Mouse (Mus musculus): ENCODE data around the gene Pigb. TPM values are rescaled to one million over a fixed set of nuclear protein-coding genes. Genes with fewer than 3 reads are reported as not detected.

Pigb gene
- polyA plus RNA-seq, 1 experiment: 5.1 TPM

GRCm38 (mm10) chr9:73067086-73067485 lies 26.9 kb upstream of the Pigb start:
- Histone ChIP-seq H3K27me3 (ENCODE audit: control insufficient read depth, insufficient read depth, low read length) (no peaks in the 10 kb centered on the region), H3K4me3 (ENCODE audit: control insufficient read depth, low read depth, low read length) (no peak overlapping the region), H3K27ac (ENCODE audit: control insufficient read depth, insufficient read depth, low read depth, low read length) (0 out of 2 replicates have a peak overlapping the region, but pooled peaks have one; percentile 13), H3K4me1 (ENCODE audit: control insufficient read depth, insufficient read depth, low read length) (peaks cover 3% of the 10 kb centered on the region), H3K36me3 (ENCODE audit: control insufficient read depth, insufficient read depth, low read length) (no peaks in the 10 kb centered on the region)
- TF ChIP-seq POLR2A (IDR thresholded peaks at IDR 0.05; ENCODE audit: control insufficient read depth, low read depth, low read length): no peak
- no peak for TF ChIP-seq CTCF (IDR thresholded peaks at IDR 0.05; ENCODE audit: control insufficient read depth, insufficient read depth, insufficient replicate concordance, low read depth, low read length)

- Histone ChIP-seq H3K4me3 (ENCODE audit: control insufficient read depth, low read depth, low read length) (no peak overlapping the region), H3K27me3 (ENCODE audit: control insufficient read depth, insufficient read depth, low read length) (no peaks in the 10 kb centered on the region), H3K27ac (ENCODE audit: control insufficient read depth, insufficient read depth, low read depth, low read length) (no peak overlapping the region), H3K4me1 (ENCODE audit: control insufficient read depth, insufficient read depth, low read length) (peaks cover 3% of the 10 kb centered on the region), H3K36me3 (ENCODE audit: control insufficient read depth, insufficient read depth, low read length) (no peaks in the 10 kb centered on the region)
- TF ChIP-seq CTCF (IDR thresholded peaks at IDR 0.05; ENCODE audit: control insufficient read depth, insufficient read depth, insufficient replicate concordance, low read depth, low read length): no peak
- no peak for TF ChIP-seq POLR2A (IDR thresholded peaks at IDR 0.05; ENCODE audit: control insufficient read depth, low read depth, low read length)
These were observed 23.6 kb upstream of the Pigb start for GRCm38 (mm10) chr9:73063621-73064290.

GRCm38 (mm10) chr9:73059224-73059623 lies 19.0 kb upstream of the Pigb start:
- no peaks in the 10 kb centered on the region for H3K36me3 ChIP-seq (ENCODE audit: control insufficient read depth, insufficient read depth, low read length)
- no peak overlapping the region for H3K4me3 ChIP-seq (ENCODE audit: control insufficient read depth, low read depth, low read length)
- no peaks in the 10 kb centered on the region for H3K27me3 ChIP-seq (ENCODE audit: control insufficient read depth, insufficient read depth, low read length)
- H3K27ac ChIP-seq (ENCODE audit: control insufficient read depth, insufficient read depth, low read depth, low read length): no peak overlapping the region
- TF ChIP-seq CTCF (IDR thresholded peaks at IDR 0.05; ENCODE audit: control insufficient read depth, insufficient read depth, insufficient replicate concordance, low read depth, low read length) (no peak), POLR2A (IDR thresholded peaks at IDR 0.05; ENCODE audit: control insufficient read depth, low read depth, low read length) (no peak)
- H3K4me1 ChIP-seq (ENCODE audit: control insufficient read depth, insufficient read depth, low read length): peaks cover 3% of the 10 kb centered on the region

- Histone ChIP-seq H3K27me3 (ENCODE audit: control insufficient read depth, insufficient read depth, low read length) (no peaks in the 10 kb centered on the region), H3K4me3 (ENCODE audit: control insufficient read depth, low read depth, low read length) (no peak overlapping the region), H3K4me1 (ENCODE audit: control insufficient read depth, insufficient read depth, low read length) (no peaks in the 10 kb centered on the region), H3K36me3 (ENCODE audit: control insufficient read depth, insufficient read depth, low read length) (no peaks in the 10 kb centered on the region), H3K27ac (ENCODE audit: control insufficient read depth, insufficient read depth, low read depth, low read length) (no peak overlapping the region)
- TF ChIP-seq POLR2A (IDR thresholded peaks at IDR 0.05; ENCODE audit: control insufficient read depth, low read depth, low read length) (no peak), CTCF (IDR thresholded peaks at IDR 0.05; ENCODE audit: control insufficient read depth, insufficient read depth, insufficient replicate concordance, low read depth, low read length) (no peak)
These were observed 15.3 kb upstream of the Pigb start for GRCm38 (mm10) chr9:73055441-73055911.

GRCm38 (mm10) chr9:73050606-73051005 lies 10.4 kb upstream of the Pigb start:
- TF ChIP-seq CTCF (IDR thresholded peaks at IDR 0.05; ENCODE audit: control insufficient read depth, insufficient read depth, insufficient replicate concordance, low read depth, low read length): no peak
- H3K27ac ChIP-seq (ENCODE audit: control insufficient read depth, insufficient read depth, low read depth, low read length): no peak overlapping the region
- H3K4me1 ChIP-seq (ENCODE audit: control insufficient read depth, insufficient read depth, low read length): no peaks in the 10 kb centered on the region
- no peak overlapping the region for H3K4me3 ChIP-seq (ENCODE audit: control insufficient read depth, low read depth, low read length)
- no peaks in the 10 kb centered on the region for H3K36me3 ChIP-seq (ENCODE audit: control insufficient read depth, insufficient read depth, low read length)
- H3K27me3 ChIP-seq (ENCODE audit: control insufficient read depth, insufficient read depth, low read length): no peaks in the 10 kb centered on the region

GRCm38 (mm10) chr9:73049833-73050232 lies 9.7 kb upstream of the Pigb start:
- no peaks in the 10 kb centered on the region for H3K27me3 ChIP-seq (ENCODE audit: control insufficient read depth, insufficient read depth, low read length)
- H3K4me3 ChIP-seq (ENCODE audit: control insufficient read depth, low read depth, low read length): no peak overlapping the region
- no peaks in the 10 kb centered on the region for H3K36me3 ChIP-seq (ENCODE audit: control insufficient read depth, insufficient read depth, low read length)
- H3K27ac ChIP-seq (ENCODE audit: control insufficient read depth, insufficient read depth, low read depth, low read length): no peak overlapping the region
- H3K4me1 ChIP-seq (ENCODE audit: control insufficient read depth, insufficient read depth, low read length): no peaks in the 10 kb centered on the region; the same call in 1 of the 2 replicates
- TF ChIP-seq CTCF (IDR thresholded peaks at IDR 0.05; ENCODE audit: control insufficient read depth, insufficient read depth, insufficient replicate concordance, low read depth, low read length) (no peak), POLR2A (IDR thresholded peaks at IDR 0.05; ENCODE audit: control insufficient read depth, low read depth, low read length) (no peak)

- H3K27me3 ChIP-seq (ENCODE audit: control insufficient read depth, insufficient read depth, low read length): no peaks in the 10 kb centered on the region
- H3K36me3 ChIP-seq (ENCODE audit: control insufficient read depth, insufficient read depth, low read length): no peaks in the 10 kb centered on the region
- no peak overlapping the region for H3K27ac ChIP-seq (ENCODE audit: control insufficient read depth, insufficient read depth, low read depth, low read length)
- TF ChIP-seq CTCF (IDR thresholded peaks at IDR 0.05; ENCODE audit: control insufficient read depth, insufficient read depth, insufficient replicate concordance, low read depth, low read length): no peak
- TF ChIP-seq POLR2A (IDR thresholded peaks at IDR 0.05; ENCODE audit: control insufficient read depth, low read depth, low read length): no peak
- peaks cover 1% of the 10 kb centered on the region; the same call in 1 of the 2 replicates for H3K4me1 ChIP-seq (ENCODE audit: control insufficient read depth, insufficient read depth, low read length)
- no peak overlapping the region for H3K4me3 ChIP-seq (ENCODE audit: control insufficient read depth, low read depth, low read length)
These were observed 8.7 kb upstream of the Pigb start for GRCm38 (mm10) chr9:73048927-73049326.
